Mouse (Mus musculus) c-Kit-negative CD71-positive TER-119-positive erythroid progenitor cells, embryonic 14.5 days (primary cell): ENCODE results near the gene Rps6kc1.

Experiments
- DNase-seq: peaks from one replicate; pipeline ENCODE4 v3.0.0-alpha.2; 2013; ENCODE audit warnings: low read depth, low spot score

The Rps6kc1 gene

DNA sequence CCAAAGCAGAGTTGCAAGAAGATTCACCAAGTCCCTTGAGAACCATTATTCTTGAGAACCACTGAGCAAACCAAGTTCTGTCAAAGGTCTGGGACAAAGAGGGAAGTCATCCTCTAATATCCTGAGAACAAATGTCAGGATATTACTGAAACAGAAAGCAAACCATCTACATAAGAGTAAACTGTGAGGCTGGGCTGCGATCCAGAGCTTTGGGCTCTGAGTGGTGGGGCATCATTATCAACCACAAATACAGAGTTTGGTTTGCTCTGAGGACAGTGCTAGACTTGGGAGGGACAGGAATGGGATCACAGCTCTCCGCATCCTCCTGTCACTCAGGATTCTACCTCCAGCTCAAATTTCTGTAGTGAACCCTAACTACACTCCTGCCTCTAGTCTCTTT is 144.8 kb downstream of the Rps6kc1 start:
- DNase-seq = no peak

DNA sequence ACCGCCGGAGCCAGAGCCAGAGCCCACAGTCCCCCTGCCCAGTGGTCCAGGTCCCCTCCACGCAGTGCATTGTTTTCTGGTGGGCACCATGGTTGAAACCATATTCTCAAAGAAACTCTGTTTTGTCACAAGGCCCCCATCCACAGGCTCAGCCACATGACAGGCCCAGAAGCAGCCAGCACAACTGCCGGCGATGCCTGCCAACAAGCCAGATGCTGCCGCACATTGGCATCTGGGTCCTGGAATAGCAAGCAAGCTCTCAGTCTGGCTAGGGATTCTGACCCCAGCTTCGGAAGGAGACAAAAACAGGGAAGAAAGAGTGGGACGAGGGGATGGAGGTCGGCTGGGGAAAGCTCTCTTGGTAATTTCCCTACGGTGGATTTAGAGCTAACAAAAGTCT is 147.8 kb downstream of the Rps6kc1 start:
- no peak for DNase-seq

DNA sequence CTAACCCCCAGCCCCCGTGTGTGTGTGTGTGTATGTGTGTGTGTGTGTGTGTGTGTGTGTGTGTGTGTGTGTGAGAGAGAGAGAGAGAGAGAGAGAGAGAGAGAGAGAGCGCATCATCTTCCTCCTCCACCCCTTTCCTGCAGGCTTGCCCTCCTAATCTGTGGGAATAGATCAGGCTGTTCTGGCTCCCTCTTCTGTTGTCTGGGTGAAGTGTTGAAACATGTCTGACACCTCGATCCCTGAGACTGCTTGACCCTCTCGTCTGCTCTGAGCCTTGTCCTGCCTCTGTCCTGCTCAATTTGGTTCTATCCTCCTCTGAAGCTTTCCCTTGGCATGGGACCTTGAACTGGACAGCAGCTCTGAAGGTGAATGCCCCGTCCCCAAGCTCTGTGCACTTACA is 149.8 kb downstream of the Rps6kc1 start:
- DNase-seq = no peak

DNA sequence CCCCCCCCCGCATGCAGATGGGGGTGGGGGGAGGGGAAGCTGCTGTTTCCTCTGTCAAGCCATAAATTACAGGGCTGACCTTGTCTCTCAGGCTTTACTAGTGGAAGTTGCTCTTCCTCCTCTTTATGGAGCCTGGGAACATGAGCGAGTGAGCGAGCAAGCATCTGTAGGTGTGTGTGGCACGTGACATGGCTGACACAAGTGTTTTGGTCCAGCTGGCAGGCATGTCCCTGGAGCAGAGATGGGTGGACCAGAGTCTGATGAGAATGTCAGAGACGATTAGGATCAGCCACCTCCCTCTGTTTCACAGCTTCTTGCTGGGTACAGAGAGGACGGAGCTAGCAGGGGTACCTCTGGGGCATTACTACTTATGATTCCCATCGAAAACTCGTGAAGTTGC is 153.7 kb downstream of the Rps6kc1 start:
- no peak for DNase-seq

DNA sequence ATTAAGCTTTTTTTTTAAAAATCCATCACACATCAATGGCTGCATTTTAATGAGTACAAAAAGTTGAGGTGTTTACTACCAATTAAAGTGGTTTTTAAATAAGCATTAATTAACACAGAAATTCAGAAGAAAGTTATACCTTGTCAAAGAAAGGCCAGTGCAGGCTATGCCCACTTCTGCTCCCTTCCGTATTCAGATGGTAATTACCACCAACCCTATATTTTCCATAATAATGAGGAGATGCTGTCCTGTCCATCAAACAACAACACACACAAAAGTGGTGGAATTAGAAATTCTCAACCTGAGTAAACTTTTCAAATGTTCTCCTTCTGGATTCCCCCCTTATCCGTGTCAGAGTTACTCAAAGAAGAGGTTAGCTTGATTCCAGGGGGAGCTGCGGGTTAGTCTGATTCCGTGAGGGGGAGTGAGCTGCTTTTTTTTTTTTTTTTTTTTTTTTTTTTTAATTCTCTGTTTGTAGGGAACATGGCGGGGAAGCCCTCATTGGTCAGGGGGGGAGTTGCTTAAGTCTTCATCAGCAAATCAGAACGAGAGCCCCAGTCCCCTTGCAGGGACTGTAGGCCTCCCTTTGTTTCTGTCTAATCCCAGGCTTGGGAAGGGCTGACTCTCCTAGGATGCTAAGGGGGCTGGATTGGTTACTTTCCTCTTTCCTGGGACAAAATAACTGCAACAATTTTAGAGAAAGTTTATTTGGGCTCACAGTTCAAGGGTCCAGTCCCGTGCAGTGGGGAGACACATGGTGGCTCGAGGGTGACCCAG is 159.6 kb downstream of the Rps6kc1 start:
- no peak for DNase-seq

GRCm38 (mm10) chr1:190748937-190749336 is 162.6 kb downstream of the Rps6kc1 start:
- DNase-seq = no peak

DNA sequence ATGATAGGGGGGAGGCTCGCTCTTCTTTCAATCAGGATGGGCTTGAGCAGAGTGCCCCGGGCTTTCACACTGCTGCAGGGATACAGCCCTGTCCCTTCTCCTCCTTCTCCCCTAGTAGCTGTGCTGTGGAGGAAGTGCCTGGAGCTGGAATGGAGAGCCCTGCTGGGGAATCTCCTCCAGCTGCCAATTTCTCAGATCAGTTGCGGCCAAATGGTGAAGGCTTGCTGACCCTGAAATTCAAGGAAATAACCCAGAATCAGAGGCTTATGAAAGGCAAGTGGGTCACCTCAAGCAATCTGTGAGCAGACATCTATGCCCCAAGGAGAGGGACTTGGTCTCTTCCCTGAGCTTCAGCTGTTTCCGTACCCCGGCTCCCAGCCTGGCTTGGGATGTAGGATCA is 170.1 kb downstream of the Rps6kc1 start:
- DNase-seq = no peak

- no peak for DNase-seq
These were observed 178.8 kb downstream of the Rps6kc1 start for GRCm38 (mm10) chr1:190732803-190733202.

GRCm38 (mm10) chr1:190729516-190730088 is 182.0 kb downstream of the Rps6kc1 start:
- DNase-seq = no peak

DNA sequence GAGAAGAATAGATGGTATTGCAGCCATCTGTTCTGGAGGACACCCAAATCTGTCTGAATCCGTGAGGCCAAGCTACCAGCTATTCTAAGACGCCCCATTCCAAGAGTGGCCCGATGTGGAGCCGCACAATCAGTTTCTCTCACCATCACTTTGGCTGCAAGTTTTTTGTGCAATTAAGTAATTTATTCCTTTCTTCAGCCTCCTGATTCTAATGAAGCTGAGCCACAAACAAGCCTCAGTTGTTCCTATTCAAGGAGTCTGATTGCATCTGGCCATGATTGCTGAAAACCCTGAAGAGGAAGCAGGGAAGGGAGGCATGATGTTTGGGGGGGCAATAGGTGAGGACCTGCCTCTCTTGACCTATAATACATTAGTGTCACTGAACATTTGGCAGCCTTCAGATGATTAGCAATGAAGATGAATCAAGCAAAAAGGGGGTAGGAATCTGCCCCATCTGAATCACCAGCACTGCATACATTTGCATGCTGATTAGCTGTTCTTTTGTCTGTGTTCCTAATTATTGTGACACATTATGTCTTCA is 183.4 kb downstream of the Rps6kc1 start:
- no peak for DNase-seq

GRCm38 (mm10) chr1:190727385-190727784 is 184.2 kb downstream of the Rps6kc1 start:
- no peak for DNase-seq

GRCm38 (mm10) chr1:190724591-190725380 is 186.8 kb downstream of the Rps6kc1 start:
- no peak for DNase-seq

- DNase-seq = no peak
These were observed 187.6 kb downstream of the Rps6kc1 start for GRCm38 (mm10) chr1:190723926-190724430.

DNA sequence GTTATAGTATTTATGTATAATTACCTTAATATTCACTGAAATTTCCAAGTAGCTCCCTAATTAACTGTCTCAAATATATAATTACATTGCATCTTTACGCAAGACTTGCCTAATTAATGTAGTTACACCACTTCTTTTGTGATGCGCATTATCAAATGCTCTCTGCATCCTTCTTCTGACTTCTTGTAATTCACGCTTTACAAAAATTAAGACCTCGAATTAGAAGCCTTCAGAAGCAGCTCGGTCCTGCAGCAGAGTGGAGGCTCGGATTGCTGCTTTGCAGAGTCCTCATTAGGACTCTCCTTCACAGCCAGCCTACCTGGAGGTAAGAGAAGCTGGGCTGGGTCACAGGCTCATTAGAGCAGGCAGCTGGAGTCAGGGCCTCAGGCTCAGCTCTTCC is 197.7 kb downstream of the Rps6kc1 start:
- no peak for DNase-seq

DNA sequence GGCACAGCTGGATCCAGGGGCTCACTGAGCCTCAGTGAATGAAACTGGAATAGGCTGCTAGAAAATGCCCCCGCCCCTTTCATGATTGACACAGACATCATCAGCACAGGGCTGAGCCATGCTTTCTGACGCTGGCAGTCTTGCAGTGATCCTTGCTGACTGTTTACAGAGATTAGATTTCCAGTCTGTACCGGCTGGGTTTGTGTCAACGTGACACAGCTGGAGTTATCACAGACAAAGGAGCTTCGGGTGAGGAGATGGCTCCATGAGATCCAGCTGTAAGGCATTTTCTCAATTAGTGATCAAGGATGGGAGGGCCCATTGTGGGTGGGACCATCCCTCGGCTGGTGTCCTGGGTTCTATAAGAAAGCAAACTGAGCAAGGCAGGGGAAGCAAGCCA is 214.0 kb downstream of the Rps6kc1 start:
- no peak for DNase-seq

DNA sequence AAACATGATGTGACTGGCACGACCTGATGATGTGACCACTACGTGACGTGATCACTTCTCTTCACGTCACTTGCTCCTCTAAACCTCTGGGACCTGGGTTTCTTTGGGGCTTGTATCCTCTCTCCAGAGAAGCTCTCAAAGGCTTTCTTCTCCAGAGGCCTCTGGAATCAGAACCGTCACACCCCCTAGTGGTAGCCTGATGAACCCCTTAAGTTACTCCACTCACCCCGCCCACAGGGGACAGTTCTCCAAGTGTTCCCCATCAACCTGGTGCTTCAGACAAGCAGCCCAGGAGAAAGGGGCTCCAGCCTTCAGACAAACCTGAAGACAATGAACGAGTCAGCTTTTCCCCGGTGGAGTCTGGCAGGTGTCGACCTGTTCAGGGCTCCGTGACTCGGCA is 216.0 kb downstream of the Rps6kc1 start:
- no peak for DNase-seq

- DNase-seq = no peak
These were observed 220.9 kb downstream of the Rps6kc1 start for GRCm38 (mm10) chr1:190690528-190691262.

GRCm38 (mm10) chr1:190683060-190683459 is 228.5 kb downstream of the Rps6kc1 start:
- no peak for DNase-seq

- DNase-seq = no peak
These were observed 229.3 kb downstream of the Rps6kc1 start for GRCm38 (mm10) chr1:190682021-190682926.

DNA sequence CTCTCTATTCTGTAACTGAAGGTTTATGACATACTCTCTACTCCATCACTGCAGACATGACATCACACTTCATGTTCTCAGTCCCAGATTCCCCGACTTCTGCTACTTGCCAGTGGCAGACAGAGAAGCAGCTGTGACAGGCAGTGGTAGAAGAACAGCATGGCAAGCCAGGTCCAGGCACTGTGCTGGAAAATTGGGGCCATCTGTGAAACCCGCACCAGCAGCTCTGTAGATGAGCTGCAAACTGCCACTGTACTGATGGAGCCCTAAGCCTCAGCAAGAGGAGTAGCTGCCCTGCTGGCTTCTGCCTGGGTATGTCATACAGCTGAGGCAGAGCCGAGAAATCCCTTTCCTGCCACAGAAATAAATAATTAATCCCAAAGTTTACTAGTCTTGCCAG is 236.1 kb downstream of the Rps6kc1 start:
- DNase-seq = no peak
